Mouse (Mus musculus): ENCODE data around the gene Qprt. TPM values are rescaled to one million over a fixed set of nuclear protein-coding genes. Genes with fewer than 3 reads are reported as not detected.

The Qprt gene
- polyA plus RNA-seq, 1 experiment from 2014 or later, result 0.76 TPM

DNA sequence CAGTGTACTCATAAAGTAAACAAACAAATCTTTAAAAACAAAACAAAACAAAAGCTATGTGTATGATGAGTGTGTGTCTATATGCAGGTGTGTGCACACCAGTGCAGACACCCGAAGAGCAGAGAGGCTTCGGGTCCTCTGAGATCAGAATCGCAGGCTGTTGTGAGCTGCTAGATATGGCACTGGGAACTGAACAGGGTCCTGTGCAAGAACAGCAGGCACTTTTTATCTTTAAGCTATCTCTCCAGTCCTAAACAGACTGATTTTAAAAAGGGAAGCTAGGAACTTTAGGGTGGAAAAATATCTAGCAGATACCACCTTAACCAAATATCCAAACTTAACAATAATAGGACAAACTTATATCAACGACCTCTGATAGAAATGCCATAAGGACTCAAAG, 20.6 kb upstream of the Qprt start:
- H3K27me3 ChIP-seq (replicated peaks), result no peaks in the 10 kb centered on the region
- no peaks in the 10 kb centered on the region for H3K36me3 ChIP-seq (replicated peaks)
- H3K9ac ChIP-seq, result no peak overlapping the region
- 86% methylated on average over 4 of the region's 4 CpGs for WGBS
- H3K27ac ChIP-seq, result no peak overlapping the region
- H3K4me3 ChIP-seq, result no peak overlapping the region
- H3K4me1 ChIP-seq, result no peaks in the 10 kb centered on the region
- no peak overlapping the region for H3K4me2 ChIP-seq
- H3K9me3 ChIP-seq, result no peaks in the 10 kb centered on the region
- no peak for ATAC-seq (replicated peaks)

DNA sequence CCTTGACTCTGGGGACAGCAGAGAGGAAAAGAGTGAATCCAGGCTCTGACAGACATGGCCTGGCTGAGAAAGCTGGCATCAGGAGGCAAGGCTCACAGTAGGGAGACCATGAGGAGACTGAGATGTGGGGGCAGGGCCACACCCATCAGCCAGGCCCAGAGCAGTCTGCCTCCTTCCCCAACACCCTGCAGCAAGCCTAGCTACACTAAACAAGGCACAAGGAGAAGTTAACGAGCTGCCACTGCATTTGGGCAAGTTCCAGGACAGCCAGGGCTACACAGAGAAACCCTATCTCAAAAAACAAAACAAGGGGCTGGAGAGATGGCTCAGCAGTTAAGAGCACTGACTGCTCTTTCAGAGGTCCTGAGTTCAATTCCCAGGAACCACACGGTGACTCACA, 20.2 kb upstream of the Qprt start:
- WGBS, result 65% methylated on average over 2 of the region's 2 CpGs

DNA sequence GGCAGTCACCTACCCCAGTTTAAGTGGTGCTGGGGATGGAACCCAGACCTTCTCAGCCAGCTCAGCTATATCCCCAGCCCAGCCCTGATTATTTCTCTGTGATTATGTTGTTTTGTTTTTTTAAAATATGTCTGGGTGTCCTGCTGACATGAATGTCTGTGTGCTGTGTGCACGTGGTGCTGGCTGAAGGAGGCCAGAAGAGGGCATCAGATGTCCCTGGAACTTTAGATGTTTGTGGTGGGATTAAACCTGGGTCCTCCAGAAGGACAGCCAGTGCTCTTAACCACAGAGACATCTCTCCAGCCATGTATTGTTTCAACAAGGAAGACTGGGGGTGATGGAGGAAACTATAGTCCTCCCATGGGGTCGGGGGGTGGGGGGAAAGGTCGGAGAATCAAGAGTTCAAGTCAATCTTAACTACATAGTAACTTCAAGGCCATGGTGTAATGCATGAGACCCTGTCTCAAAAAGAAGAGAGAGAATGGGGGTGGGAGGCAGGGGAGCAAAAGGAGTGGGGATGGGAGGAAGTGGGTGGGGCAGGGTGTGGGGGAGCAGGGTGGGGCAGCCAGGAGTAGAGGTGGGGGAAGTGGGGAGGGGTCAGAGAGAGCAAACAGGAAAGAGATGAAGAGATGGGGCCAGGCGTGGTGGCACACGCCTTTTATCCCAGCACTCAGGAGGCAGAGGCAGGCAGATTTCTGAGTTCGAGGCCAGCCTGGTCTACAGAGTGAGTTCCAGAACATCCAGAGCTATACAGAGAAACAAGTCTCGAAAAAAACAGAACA, 18.8 kb upstream of the Qprt start:
- ATAC-seq (replicated peaks), result no peak
- Histone ChIP-seq H3K27ac (no peak overlapping the region), H3K9ac (no peak overlapping the region), H3K27me3 (replicated peaks) (no peaks in the 10 kb centered on the region), H3K4me3 (no peak overlapping the region), H3K36me3 (replicated peaks) (no peaks in the 10 kb centered on the region), H3K4me2 (no peak overlapping the region), H3K4me1 (no peaks in the 10 kb centered on the region), H3K9me3 (no peaks in the 10 kb centered on the region)
- 66% methylated on average over 7 of the region's 7 CpGs for WGBS

More for the DNA sequence above, 20.2 kb upstream of the Qprt start:
- Histone ChIP-seq H3K9me3 (no peaks in the 10 kb centered on the region), H3K27me3 (replicated peaks) (no peaks in the 10 kb centered on the region), H3K27ac (no peak overlapping the region), H3K36me3 (replicated peaks) (no peaks in the 10 kb centered on the region), H3K4me3 (no peak overlapping the region), H3K4me1 (no peaks in the 10 kb centered on the region), H3K4me2 (no peak overlapping the region), H3K9ac (no peak overlapping the region)
- no peak for ATAC-seq (replicated peaks)

DNA sequence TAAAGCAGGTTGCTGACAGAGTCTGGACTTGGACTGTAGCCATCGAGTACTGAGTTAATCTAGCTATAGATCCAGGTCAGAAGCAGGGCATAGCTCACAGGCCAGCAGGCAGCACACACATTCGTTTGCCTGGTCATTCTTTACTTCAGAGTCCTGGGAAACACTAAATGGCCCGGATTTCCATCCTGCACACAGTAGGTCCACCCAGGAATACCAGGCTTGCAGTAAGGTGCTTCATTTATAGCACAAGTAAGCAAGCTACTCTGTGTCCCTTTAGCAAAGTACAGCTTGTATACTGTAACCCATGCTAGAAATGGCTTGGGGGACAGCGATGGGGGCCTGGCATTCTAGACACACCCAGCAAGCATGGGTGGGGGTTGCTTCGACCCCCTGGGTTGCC, 17.5 kb upstream of the Qprt start:
- no peak for ATAC-seq (replicated peaks)
- Histone ChIP-seq H3K9me3 (no peaks in the 10 kb centered on the region), H3K27ac (no peak overlapping the region), H3K4me3 (no peak overlapping the region), H3K4me2 (no peak overlapping the region), H3K9ac (no peak overlapping the region), H3K4me1 (no peaks in the 10 kb centered on the region), H3K36me3 (replicated peaks) (no peaks in the 10 kb centered on the region), H3K27me3 (replicated peaks) (no peaks in the 10 kb centered on the region)
- 60% methylated on average over 5 of the region's 5 CpGs for WGBS

DNA sequence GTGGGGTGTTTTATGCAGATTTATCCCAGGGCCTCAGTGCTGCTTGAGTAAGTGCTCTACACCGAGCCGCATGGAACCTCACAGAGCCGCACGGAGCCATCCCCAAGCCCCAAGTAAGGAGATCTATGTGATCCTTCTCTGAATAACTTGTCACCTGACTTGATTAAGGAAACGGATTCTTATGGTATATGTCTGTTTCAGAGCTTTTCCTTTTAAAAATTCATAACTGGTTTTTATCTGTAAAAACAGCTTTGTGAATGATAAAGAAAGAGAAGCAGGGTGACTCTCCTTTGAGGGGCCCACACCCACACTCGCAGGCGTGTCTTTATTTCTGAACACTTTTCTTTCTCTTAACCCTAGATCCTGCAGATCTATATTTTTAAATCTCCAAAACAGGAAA, 17.1 kb upstream of the Qprt start:
- 95% methylated on average over 7 of the region's 7 CpGs for WGBS
- Histone ChIP-seq H3K4me3 (no peak overlapping the region), H3K9me3 (no peaks in the 10 kb centered on the region), H3K4me2 (no peak overlapping the region), H3K27me3 (replicated peaks) (no peaks in the 10 kb centered on the region), H3K9ac (no peak overlapping the region), H3K27ac (no peak overlapping the region), H3K36me3 (replicated peaks) (no peaks in the 10 kb centered on the region), H3K4me1 (no peaks in the 10 kb centered on the region)
- ATAC-seq (replicated peaks), result no peak

DNA sequence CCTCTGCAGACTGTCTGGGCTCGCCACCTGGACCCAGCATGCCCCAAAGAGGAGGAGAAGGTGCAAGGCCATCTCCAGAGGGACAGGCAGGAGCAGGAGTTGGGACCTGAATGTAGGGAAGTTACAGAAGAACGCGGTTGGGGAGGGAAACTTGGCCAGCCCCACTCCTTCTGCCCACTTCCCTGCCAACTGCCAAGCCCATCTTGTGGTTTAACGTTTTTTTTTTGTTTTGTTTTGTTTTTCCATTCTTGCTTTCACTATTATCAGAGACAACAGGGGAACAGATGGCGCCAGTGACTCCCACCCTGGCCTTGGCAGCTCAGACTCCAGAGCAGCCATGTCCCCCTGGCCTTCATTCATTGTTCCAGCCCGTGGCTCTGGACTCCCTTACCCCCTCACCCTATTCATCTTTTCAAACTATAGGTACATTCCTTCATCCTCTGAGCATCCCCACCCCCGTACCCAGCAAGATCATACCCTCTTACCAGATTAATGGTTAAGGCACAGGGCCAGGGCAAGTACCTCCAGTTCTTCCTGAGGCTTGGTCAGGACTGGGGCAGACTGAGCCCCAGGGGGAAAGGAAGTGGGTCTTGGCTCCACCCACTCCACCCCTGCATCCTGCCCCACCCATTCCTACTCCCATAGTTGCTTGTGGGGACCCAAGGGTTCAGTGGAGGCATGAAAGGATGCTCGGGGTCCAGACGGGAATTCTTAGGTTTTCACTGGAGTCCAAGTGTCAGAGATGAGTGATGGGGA, 15.4 kb upstream of the Qprt start, which contains the start of gene Spn:
Gene Spn, minus strand, starts transcription at position 562 of the 756 bp plus-strand sequence.
- H3K27ac ChIP-seq, result no peak within 1 kb of the TSS
- H3K36me3 ChIP-seq (replicated peaks), result no peaks in the 10 kb centered on the region
- H3K27me3 ChIP-seq (replicated peaks), result no peaks in the 10 kb centered on the region
- 71% methylated on average over 9 of the region's 9 CpGs for WGBS
- H3K9me3 ChIP-seq, result no peaks in the 10 kb centered on the region
- no peak within 1 kb of the TSS for H3K4me3 ChIP-seq
- no peak for ATAC-seq (replicated peaks)
- no peak within 1 kb of the TSS for H3K9ac ChIP-seq
- H3K4me1 ChIP-seq, result no peaks in the 10 kb centered on the region
- no peak within 1 kb of the TSS for H3K4me2 ChIP-seq

DNA sequence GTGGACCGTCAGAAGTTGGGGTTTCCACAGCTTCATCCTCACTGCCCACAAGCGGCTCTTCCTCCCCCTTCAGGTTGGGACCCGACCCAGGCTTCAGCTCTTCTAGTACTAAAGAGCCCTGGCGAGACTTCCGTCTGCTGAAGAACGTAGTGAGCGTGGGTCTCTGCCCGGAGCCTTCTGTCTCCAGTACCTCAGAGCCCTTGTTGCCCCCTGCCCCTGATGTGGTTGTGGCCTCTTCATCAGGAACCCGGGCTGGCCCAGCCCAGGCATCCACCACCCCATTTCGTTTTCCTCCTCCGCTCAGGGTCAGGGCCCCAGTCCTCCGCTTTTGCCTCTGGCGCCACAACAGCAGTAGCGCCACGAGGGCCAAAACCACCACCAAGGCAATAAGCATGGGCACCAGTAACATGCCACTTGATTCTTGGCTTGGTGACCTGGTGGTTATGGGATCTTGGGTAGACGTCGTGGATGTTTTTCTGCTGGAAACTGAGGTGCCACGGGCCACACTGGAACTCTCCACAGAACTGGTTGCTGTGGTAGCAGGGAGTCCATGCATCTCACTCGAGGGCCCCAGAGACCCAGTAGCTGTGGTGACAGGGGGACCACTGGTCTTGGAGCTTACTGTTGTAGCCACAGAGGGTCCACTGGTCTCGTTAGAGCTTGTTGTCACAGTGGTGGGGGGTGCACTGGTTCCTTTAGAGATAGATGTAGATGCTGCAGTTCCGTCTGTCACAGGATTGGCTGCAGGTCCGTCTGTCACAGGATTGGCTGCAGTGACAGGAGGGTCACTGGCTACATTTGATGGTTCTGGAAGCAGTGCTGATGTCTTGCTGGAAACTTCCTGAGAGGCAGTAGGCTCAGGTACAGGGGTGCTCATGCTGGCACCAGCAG, 14.4 kb upstream of the Qprt start:
- no peaks in the 10 kb centered on the region for H3K9me3 ChIP-seq
- ATAC-seq (replicated peaks), result no peak
- no peak overlapping the region for H3K4me3 ChIP-seq
- no peaks in the 10 kb centered on the region for H3K4me1 ChIP-seq
- no peak overlapping the region for H3K4me2 ChIP-seq
- no peak overlapping the region for H3K27ac ChIP-seq
- H3K9ac ChIP-seq, result no peak overlapping the region
- H3K36me3 ChIP-seq (replicated peaks), result no peaks in the 10 kb centered on the region
- 90% methylated on average over 22 of the region's 22 CpGs for WGBS
- H3K27me3 ChIP-seq (replicated peaks), result no peaks in the 10 kb centered on the region

DNA sequence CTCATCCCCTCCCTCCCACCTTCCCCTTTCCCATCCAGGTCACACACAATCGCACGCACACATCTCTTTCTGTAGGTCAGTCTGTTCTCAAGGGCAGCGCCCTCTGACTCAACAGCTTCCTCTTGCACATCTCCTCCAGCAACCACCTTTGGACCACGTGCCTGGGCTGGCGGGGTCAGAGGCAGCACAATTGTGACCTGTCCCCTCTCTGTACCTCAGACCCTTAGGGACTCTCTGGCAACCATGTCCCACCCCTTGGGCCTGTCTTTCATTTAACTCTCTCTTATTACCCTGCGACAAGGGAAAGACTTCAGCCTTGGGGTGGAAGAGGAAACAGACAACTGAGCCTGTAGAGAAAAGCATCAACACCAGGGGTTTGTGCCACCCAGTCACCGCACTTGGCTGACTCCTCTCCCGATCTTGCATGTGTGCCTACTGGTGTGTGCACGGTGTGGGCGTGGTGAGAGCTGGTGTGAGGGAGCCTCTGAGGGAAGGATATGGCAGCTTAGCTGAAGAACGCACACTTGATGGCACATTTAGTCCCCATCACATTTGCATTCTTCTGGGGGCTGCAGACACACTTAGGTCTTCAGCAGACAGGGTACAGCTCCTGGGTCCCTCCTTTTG, 12.9 kb upstream of the Qprt start:
- Histone ChIP-seq H3K4me3 (no peak overlapping the region), H3K9me3 (no peaks in the 10 kb centered on the region), H3K4me1 (no peaks in the 10 kb centered on the region), H3K27me3 (replicated peaks) (no peaks in the 10 kb centered on the region), H3K4me2 (no peak overlapping the region), H3K9ac (no peak overlapping the region), H3K27ac (no peak overlapping the region), H3K36me3 (replicated peaks) (no peaks in the 10 kb centered on the region)
- ATAC-seq (replicated peaks), result no peak
- WGBS, result 80% methylated on average over 11 of the region's 11 CpGs

DNA sequence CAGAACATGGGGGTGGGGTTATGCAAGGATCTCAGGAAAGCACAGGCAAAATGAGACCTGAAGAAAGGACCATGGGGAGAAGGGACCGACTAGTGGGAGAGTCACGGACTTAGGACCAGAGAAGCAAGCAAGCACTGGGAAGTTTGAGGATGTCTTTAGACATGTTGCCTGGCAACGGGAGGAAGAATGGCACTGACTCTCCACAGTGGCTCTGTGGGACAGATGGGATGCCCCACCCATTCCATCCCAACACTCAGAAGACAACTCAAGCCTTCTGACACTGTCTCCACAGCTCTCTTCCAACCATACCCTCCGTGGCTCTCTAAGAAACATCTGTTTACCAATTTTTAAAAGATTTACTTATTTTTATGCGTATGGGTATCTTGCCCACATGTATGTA, 11.1 kb upstream of the Qprt start:
- no peaks in the 10 kb centered on the region for H3K9me3 ChIP-seq
- no peak overlapping the region for H3K4me3 ChIP-seq
- no peaks in the 10 kb centered on the region for H3K4me1 ChIP-seq
- WGBS, result 39% methylated on average over 5 of the region's 5 CpGs
- H3K9ac ChIP-seq, result no peak overlapping the region
- H3K4me2 ChIP-seq, result no peak overlapping the region
- H3K27me3 ChIP-seq (replicated peaks), result no peaks in the 10 kb centered on the region
- no peak for ATAC-seq (replicated peaks)
- no peaks in the 10 kb centered on the region for H3K36me3 ChIP-seq (replicated peaks)
- no peak overlapping the region for H3K27ac ChIP-seq

DNA sequence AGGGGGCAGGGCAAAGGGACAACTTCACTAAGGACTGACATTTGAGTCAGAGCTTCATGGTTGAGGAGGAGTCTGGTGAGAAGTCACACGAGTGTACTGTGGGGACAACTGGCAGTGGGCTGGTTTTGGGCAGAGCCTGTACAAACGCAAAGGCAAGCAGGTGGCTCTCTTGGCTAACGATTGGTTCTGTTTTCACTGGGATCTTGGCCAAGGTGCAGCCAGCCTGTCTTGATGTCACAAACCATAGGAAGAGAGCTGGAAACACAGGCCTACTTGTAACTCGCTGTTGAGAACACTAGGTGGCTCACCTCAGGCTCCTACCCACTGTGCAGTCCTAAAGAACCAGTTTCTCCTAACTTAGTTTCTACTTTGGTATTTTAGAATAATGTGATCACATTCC, 7.6 kb upstream of the Qprt start:
- Histone ChIP-seq H3K27ac (no peak overlapping the region), H3K4me2 (no peak overlapping the region), H3K4me3 (no peak overlapping the region), H3K9me3 (no peaks in the 10 kb centered on the region), H3K36me3 (replicated peaks) (no peaks in the 10 kb centered on the region), H3K4me1 (no peaks in the 10 kb centered on the region), H3K9ac (no peak overlapping the region), H3K27me3 (replicated peaks) (no peaks in the 10 kb centered on the region)
- ATAC-seq (replicated peaks), result no peak
- WGBS, result 15% methylated on average over 4 of the region's 4 CpGs

DNA sequence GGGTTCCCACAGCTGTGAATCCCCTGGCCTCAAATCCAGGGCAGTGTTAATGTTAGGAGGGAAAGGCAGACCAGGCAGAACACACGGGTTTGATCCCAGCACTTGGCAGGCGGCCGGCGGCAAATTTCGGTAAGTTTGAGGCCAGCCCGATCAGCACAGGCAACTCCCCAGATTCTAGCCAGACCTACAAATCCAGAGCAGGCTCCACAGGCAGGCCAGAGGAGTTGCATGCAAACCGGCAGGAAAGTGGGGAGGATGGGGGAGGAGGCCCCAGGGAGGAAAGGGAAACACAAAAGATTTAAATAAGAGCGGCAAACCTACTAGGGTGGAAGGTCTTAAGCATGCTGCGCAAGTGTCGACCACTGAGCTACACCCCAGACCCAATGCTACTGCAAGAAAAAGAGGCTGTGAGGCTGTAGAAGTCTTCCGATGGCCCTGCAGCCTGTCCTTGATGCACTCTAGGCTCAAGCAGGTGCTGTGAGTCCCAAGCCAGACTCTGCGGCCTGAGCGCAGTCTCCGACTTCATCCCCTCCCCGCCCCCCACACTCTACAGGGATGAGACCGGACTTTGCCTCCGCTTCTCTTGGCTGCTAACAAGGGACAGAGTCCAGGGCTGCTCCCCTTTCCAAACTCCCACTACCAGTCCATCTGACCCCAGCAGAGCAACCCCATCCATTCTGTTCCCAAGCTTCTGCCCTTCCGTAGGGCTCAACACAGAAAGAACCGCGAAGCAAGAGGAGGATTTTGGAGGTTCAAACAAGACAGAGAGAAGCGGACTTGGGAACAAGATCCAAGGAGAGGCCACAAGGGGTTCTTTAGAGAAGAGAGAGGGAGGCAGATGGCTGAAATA, 740 bp downstream of the Qprt start:
- Histone ChIP-seq H3K9me3 (no peaks in the 10 kb centered on the region; the same call in 1 of the 2 replicates), H3K9ac (no peak overlapping the region)

More for the DNA sequence above, 740 bp downstream of the Qprt start:
- H3K27me3 ChIP-seq (replicated peaks), result peaks cover 24% of the 10 kb centered on the region
- no peak overlapping the region for H3K4me3 ChIP-seq
- no peaks in the 10 kb centered on the region for H3K36me3 ChIP-seq (replicated peaks)
- ATAC-seq (replicated peaks), result no peak
- no peak overlapping the region for H3K4me2 ChIP-seq
- WGBS, result 7% methylated on average over 21 of the region's 21 CpGs
- H3K27ac ChIP-seq, result no peak overlapping the region
- H3K4me1 ChIP-seq, result 0 out of 2 replicates have a peak, but pooled peaks cover 5% of the 10 kb centered on the region

Measured in midbrain, embryonic 15.5 days (tissue).